In the genomic region with DNA sequence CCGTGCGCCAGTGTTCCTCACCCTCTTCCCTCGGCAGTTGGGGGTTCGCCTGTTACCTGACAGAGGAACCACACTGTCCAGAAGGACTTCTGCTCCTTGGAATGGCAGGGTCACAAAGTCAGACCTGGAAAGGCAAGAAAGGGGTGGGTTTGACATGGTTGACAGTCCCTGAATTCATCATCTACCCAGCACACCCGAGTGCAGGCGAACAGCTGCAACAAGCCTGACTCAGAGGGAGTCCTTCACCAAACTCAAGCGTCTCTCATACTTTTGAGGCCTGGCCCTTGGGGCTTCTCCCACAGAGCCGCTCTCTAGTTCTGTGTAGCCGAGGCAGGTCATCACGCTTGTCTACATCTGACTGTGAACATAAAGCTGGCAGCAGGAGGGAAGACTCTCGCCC, we compare ENCODE assay signal across 33 mouse cellular contexts.
"Had no signal": no experiment of that assay in that cellular context is flagged by ENCODE, and none has a peak within 500 bp of the region (broad histone marks: within the 10 kb centered on the region; RNA-seq: fewer than 3 reads in every experiment).

No protein-coding gene starts in this region.

- H3K4me3 ChIP-seq: heart, embryonic 10.5 days; heart, embryonic 12.5 days; heart, embryonic 13.5 days; heart, embryonic 15.5 days; hindbrain, embryonic 10.5 days; hindbrain, embryonic 12.5 days; hindbrain, embryonic 13.5 days; hindbrain, embryonic 15.5 days; intestine, embryonic 15.5 days; kidney, embryonic 15.5 days; layer of hippocampus, adult 2 months; left cerebral cortex, adult 2 months had no signal

- H3K9me3 ChIP-seq: heart, embryonic 10.5 days; heart, embryonic 12.5 days; heart, embryonic 13.5 days; heart, embryonic 15.5 days; hindbrain, embryonic 10.5 days; hindbrain, embryonic 12.5 days; hindbrain, embryonic 13.5 days; hindbrain, embryonic 15.5 days; intestine, embryonic 15.5 days; kidney, embryonic 15.5 days had no signal

- DNase-seq: heart, postnatal 14 days; heart, postnatal 36 days; heart, postnatal 4 days; kidney, adult 11 months; kidney, adult 18-20 months; kidney, adult 2 months; kidney, adult 8-10 months; kidney, adult 9 months; kidney, postnatal 10 days; kidney, postnatal 14 days; kidney, postnatal 36 days; kidney, postnatal 4 days; layer of hippocampus, adult 9-11 months; layer of hippocampus, postnatal 36 days had no signal

- H3K4me2 ChIP-seq: heart, embryonic 11.5 days; heart, embryonic 12.5 days; heart, embryonic 13.5 days; heart, embryonic 15.5 days; hindbrain, embryonic 12.5 days; hindbrain, embryonic 13.5 days; hindbrain, embryonic 15.5 days; intestine, embryonic 15.5 days; kidney, embryonic 15.5 days had no signal

- H3K27me3 ChIP-seq: heart, embryonic 12.5 days; heart, embryonic 13.5 days; heart, embryonic 15.5 days; hindbrain, embryonic 12.5 days; hindbrain, embryonic 13.5 days; hindbrain, embryonic 15.5 days; intestine, embryonic 15.5 days; kidney, embryonic 15.5 days had no signal

- ATAC-seq: hindbrain, embryonic 16.5 days; hindbrain, postnatal 0 days; inflammation-experienced regulatory T-cells, adult 6 months; intestine, embryonic 15.5 days; intestine, embryonic 16.5 days; intestine, postnatal 0 days had no signal

- H3K4me1 ChIP-seq: hindbrain, embryonic 12.5 days; hindbrain, embryonic 13.5 days; hindbrain, embryonic 15.5 days; intestine, embryonic 15.5 days; kidney, embryonic 15.5 days had no signal

- H3K9ac ChIP-seq: heart, embryonic 12.5 days; heart, embryonic 13.5 days; heart, embryonic 15.5 days; hindbrain, embryonic 12.5 days; hindbrain, embryonic 13.5 days; hindbrain, embryonic 15.5 days; intestine, embryonic 15.5 days; kidney, embryonic 15.5 days had no signal

- H3K27ac ChIP-seq: heart, embryonic 10.5 days; heart, embryonic 13.5 days; heart, embryonic 15.5 days; hindbrain, embryonic 12.5 days; hindbrain, embryonic 13.5 days; hindbrain, embryonic 15.5 days; hindbrain, postnatal 0 days; intestine, embryonic 15.5 days; kidney, embryonic 15.5 days; kidney, postnatal 0 days; layer of hippocampus, adult 2 months; left cerebral cortex, adult 2 months had no signal
